Mouse (Mus musculus): ENCODE measurements around the gene Gm20388. TPM values are rescaled to one million over a fixed set of nuclear protein-coding genes. Genes with fewer than 3 reads are reported as not detected.

The Gm20388 gene
- total RNA-seq, 2 experiments from 2014 or later, result 10.3 to 10.6 TPM

- DNase-seq (ENCODE audit: low spot score in 2 of 2), result no peak
- intact Hi-C loops (cut with DNase I), result no loop called here
Observed at GRCm38 (mm10) chr8:120898008-120898407, 987.4 kb downstream of the Gm20388 start.

GRCm38 (mm10) chr8:120898828-120899407 lies 988.3 kb downstream of the Gm20388 start:
- intact Hi-C loops (cut with DNase I), result no loop called here

GRCm38 (mm10) chr8:120902346-120902745 lies 991.7 kb downstream of the Gm20388 start:
- intact Hi-C loops (cut with DNase I), result no loop called here
- no peak for DNase-seq (ENCODE audit: low spot score in 2 of 2)

More at GRCm38 (mm10) chr8:120898828-120899407, 988.3 kb downstream of the Gm20388 start:
- DNase-seq (ENCODE audit: low spot score in 2 of 2), result no peak

- no peak for DNase-seq (ENCODE audit: low spot score in 2 of 2)
- intact Hi-C loops (cut with DNase I), result no loop called here
Observed at GRCm38 (mm10) chr8:120907671-120908070, 997.0 kb downstream of the Gm20388 start.

- DNase-seq (ENCODE audit: low spot score in 2 of 2), result no peak
- intact Hi-C loops (cut with DNase I), result no loop called here
Observed at GRCm38 (mm10) chr8:120910936-120911335, 1000.3 kb downstream of the Gm20388 start.

- intact Hi-C loops (cut with DNase I), result no loop called here
- no peak for DNase-seq (ENCODE audit: low spot score in 2 of 2)
Observed at GRCm38 (mm10) chr8:120912463-120912862, 1001.8 kb downstream of the Gm20388 start.

GRCm38 (mm10) chr8:120916831-120917435 lies 1006.3 kb downstream of the Gm20388 start:
- intact Hi-C loops (cut with DNase I), result no loop called here
- no peak for DNase-seq (ENCODE audit: low spot score in 2 of 2)

GRCm38 (mm10) chr8:120920527-120920926 lies 1009.9 kb downstream of the Gm20388 start:
- intact Hi-C loops (cut with DNase I), result no loop called here
- DNase-seq (ENCODE audit: low spot score in 2 of 2), result no peak

GRCm38 (mm10) chr8:120926201-120926600 lies 1015.6 kb downstream of the Gm20388 start:
- intact Hi-C loops (cut with DNase I), result no loop called here
- no peak for DNase-seq (ENCODE audit: low spot score in 2 of 2)

- intact Hi-C loops (cut with DNase I), result no loop called here
- DNase-seq (ENCODE audit: low spot score in 2 of 2), result no peak
Observed at GRCm38 (mm10) chr8:120928082-120928481, 1017.4 kb downstream of the Gm20388 start.

GRCm38 (mm10) chr8:120934596-120934995 lies 1024.0 kb downstream of the Gm20388 start:
- DNase-seq (ENCODE audit: low spot score in 2 of 2), result no peak
- intact Hi-C loops (cut with DNase I), result no loop called here

- intact Hi-C loops (cut with DNase I), result no loop called here
- DNase-seq (ENCODE audit: low spot score in 2 of 2), result no peak
Observed at GRCm38 (mm10) chr8:120936685-120937084, 1026.0 kb downstream of the Gm20388 start.

GRCm38 (mm10) chr8:120937474-120937873 lies 1026.8 kb downstream of the Gm20388 start:
- DNase-seq (ENCODE audit: low spot score in 2 of 2), result no peak
- intact Hi-C loops (cut with DNase I), result no loop called here

GRCm38 (mm10) chr8:120940287-120940686 lies 1029.6 kb downstream of the Gm20388 start:
- intact Hi-C loops (cut with DNase I), result no loop called here
- no peak for DNase-seq (ENCODE audit: low spot score in 2 of 2)

- intact Hi-C loops (cut with DNase I), result no loop called here
- no peak for DNase-seq (ENCODE audit: low spot score in 2 of 2)
Observed at GRCm38 (mm10) chr8:120947240-120947639, 1036.6 kb downstream of the Gm20388 start.

- DNase-seq (ENCODE audit: low spot score in 2 of 2), result no peak
- intact Hi-C loops (cut with DNase I), result no loop called here
Observed at GRCm38 (mm10) chr8:120948050-120948595, 1037.5 kb downstream of the Gm20388 start.

GRCm38 (mm10) chr8:120948620-120949491 lies 1038.2 kb downstream of the Gm20388 start:
- DNase-seq (ENCODE audit: low spot score in 2 of 2), result no peak
- intact Hi-C loops (cut with DNase I), result no loop called here

- DNase-seq (ENCODE audit: low spot score in 2 of 2), result no peak
- intact Hi-C loops (cut with DNase I), result no loop called here
Observed at GRCm38 (mm10) chr8:120950674-120951218, 1040.1 kb downstream of the Gm20388 start.

- intact Hi-C loops (cut with DNase I), result no loop called here
- no peak for DNase-seq (ENCODE audit: low spot score in 2 of 2)
Observed at GRCm38 (mm10) chr8:120959470-120959891, 1048.8 kb downstream of the Gm20388 start.
